Mouse (Mus musculus) gastrocnemius, postnatal 4 days (tissue): ENCODE results near the gene Alox12b. TPM values are rescaled to one million over a fixed set of nuclear protein-coding genes. Genes with fewer than 3 reads are reported as not detected.

Source experiments
- DNase-seq, 2 experiments: peaks; one replicate each; pipeline ENCODE4 v3.0.0; 2021 to 2022; ENCODE audit warnings: low spot score in 2 of 2, mixed read lengths in 2 of 2
- total RNA-seq, 2 experiments: library from RNA; stranded (reverse); gene quantifications; 2 replicates each; pipeline ENCODE4 v1.2.3; 2021

Gene Alox12b
- total RNA-seq, 2 experiments from 2014 or later: not detected

GRCm38 (mm10) chr11:69123056-69123692 is 33.6 kb upstream of the Alox12b start:
- peak; percentile 78 to 87 for DNase-seq

- DNase-seq: peak; percentile 64 to 84
Measured at GRCm38 (mm10) chr11:69123693-69124497, 32.9 kb upstream of the Alox12b start.

GRCm38 (mm10) chr11:69124498-69124847 is 32.3 kb upstream of the Alox12b start:
- DNase-seq: peak in 1 of 2 experiments; percentile 59

DNA sequence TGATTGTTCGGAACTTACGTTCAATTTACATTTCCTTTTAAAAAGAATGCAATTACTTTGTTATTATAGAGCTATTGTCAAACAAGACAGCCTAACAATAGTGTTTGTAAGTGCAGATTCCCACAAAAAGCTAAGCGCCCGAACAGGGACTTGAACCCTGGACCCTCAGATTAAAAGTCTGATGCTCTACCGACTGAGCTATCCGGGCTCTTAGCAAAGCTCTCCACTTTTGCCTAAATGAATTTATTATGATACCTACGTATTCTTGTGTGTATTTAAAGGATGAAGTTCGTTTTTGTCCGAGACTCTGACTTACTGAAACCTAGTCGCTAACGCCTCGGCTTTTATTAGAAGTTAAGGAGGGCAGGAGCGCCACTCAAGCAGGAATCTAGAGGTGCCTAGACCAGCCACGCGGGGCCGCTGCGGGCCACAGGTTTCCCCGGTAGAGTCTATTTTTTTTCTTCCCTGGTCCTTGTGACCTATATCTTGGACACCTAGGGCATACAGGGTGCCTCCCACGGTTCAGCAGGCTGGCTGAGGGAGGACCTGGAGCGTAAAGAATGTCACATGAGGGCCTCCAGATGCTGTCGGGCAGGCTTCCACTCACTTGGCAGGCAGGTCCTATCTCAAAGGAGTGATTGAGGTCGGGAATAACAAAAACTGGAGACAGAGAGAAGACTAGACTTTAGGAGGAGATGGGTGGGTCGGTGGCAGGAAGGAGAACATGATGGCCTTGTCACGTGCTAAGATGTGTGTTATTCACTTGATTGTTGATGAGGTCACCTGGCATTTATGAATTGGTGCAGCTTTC is 31.5 kb upstream of the Alox12b start:
- DNase-seq: peak in 1 of 2 experiments; percentile 66

- DNase-seq: no peak
Measured at GRCm38 (mm10) chr11:69125852-69125918, 31.1 kb upstream of the Alox12b start, which contains the start of gene Aloxe3. TSS of gene Aloxe3 (plus strand) at chr11:69125896.

DNA sequence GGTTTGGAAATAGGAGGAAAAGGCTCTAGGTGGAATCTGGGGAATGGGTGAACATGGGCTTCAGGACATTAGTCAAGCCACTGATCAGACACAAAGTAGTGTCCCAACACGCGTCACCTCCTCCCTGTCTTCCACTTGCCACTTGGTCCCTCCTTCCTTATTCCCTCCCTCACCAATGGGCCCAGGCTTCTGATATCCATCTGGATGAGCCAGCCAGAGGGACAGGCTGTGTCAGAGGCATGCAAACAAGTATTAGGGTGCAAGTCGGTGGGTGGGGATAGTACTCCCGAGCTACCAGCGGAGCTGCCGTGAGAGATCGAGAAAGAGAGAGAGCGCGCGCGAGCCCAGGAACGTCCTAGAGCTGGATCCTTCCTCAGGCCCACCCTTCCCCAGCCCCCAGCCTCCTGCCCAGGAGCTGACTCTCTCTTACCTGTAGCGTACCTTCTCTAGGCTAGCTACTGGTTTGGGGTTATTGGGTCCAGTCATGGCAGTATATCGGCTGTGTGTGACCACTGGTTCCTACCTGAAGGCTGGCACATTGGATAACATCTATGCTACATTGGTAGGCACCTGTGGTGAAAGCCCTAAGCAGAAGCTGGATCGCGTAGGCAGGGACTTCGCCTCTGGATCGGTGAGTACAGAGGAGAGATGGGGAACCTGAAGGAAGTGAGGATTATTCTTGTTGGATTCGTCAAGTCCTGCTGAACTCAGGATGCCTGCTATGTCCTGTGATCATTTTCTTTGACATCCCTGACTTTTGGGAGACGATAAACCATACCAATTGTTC is 30.7 kb upstream of the Alox12b start:
- DNase-seq: no peak

GRCm38 (mm10) chr11:69126706-69127095 is 30.1 kb upstream of the Alox12b start:
- no peak for DNase-seq

- no peak for DNase-seq
Measured at GRCm38 (mm10) chr11:69128426-69129122, 28.2 kb upstream of the Alox12b start.

- no peak for DNase-seq
Measured at GRCm38 (mm10) chr11:69133566-69133922, 23.2 kb upstream of the Alox12b start.

- no peak for DNase-seq
Measured at GRCm38 (mm10) chr11:69133923-69134621, 22.7 kb upstream of the Alox12b start.

- DNase-seq: no peak
Measured at GRCm38 (mm10) chr11:69134622-69134968, 22.2 kb upstream of the Alox12b start.

- no peak for DNase-seq
Measured at GRCm38 (mm10) chr11:69135361-69135760, 21.4 kb upstream of the Alox12b start.

- DNase-seq: no peak
Measured at GRCm38 (mm10) chr11:69147546-69147945, 9.2 kb upstream of the Alox12b start.

DNA sequence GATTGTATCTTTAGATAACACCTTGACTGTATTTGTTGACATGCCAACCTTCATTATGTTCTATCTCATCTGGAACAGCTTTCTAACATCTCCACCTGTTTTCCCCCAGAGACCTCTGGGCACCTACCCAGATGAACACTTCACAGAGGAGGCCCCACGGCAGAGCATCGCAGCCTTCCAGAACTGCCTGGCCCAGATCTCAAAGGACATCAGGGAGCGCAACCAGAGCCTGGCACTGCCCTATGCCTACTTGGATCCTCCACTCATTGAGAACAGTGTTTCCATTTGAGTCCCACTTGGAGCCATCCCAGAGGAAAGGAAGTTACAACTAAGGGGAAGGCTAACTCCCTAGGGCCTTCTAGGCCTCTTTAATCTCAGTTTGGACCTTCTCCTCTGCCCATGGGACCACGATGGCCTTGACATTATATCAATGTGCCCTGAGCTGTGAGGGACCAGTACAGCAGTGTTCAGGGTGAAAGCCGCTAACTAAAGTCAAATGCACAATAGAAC is 8.3 kb upstream of the Alox12b start:
- DNase-seq: no peak

- peak in 1 of 2 experiments; percentile 45 for DNase-seq
Measured at GRCm38 (mm10) chr11:69149728-69150127, 7.1 kb upstream of the Alox12b start.

GRCm38 (mm10) chr11:69150444-69150843 is 6.3 kb upstream of the Alox12b start:
- peak; percentile 48 to 76 for DNase-seq

DNA sequence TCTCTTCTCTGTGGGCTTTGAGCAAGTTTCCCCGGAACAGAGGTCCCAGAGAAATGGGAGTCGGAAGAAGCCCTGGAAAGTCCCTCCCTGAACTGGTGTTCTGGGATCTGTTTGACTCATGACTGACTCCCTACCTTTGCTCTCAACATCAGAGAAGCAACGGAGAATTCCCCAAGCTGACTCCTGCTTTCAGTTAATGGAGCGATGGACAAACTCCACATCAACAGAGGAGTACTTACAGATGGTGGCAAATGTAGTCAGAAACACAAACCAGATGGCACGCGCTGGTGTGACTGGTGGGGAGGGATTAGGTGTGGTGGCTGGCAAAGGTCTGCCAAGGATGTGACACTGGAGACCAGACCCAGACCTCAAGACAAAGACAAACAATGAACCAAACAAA is 5.8 kb upstream of the Alox12b start:
- DNase-seq: no peak

DNA sequence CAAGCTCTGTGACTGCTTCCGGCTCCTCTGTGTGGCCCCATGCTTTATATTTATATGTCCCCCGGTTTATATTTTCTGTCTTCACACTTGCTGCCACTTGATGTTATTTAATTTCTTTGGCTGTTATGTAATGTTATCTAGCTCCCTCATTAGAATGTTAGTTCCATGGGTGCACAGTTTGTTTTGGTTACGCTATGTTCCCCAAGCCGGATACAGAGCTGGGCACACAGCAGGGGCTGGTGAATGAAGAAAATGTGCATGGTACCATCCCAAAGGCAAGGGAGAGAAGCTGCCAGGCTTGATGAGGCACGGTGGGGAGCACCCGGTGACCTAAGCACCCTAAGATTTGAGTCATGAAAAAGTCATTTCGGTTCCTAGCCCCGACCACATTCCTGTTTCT is 3.0 kb upstream of the Alox12b start:
- no peak for DNase-seq

- DNase-seq: no peak
Measured at GRCm38 (mm10) chr11:69155351-69155750, 1.4 kb upstream of the Alox12b start.

DNA sequence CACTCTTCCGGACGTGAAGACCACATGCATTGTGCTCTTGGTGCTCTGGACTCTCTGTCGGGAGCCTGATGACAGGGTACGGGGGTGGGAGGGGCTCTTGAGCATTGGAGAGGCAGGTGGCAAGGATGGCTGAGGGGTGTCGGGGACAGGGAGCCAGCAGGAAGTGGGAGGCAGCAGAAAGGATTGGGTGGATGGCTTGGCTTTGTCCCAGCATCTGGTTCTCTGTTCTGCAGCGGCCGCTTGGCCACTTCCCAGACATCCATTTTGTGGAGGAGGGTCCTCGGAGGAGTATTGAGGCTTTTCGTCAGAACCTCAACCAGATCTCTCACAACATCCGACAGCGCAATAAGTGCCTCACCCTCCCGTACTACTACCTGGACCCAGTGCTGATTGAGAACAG is 12.5 kb downstream of the Alox12b start:
- DNase-seq: no peak
